Mouse (Mus musculus) heart, adult 2 months (tissue): ENCODE measurements around the gene Slirp. TPM values are rescaled to one million over a fixed set of nuclear protein-coding genes. Genes with fewer than 3 reads are reported as not detected.

Experiments
- DNase-seq, 2 experiments: peaks; one replicate each; pipeline ENCODE4 v3.0.0; 2021
- H3K27ac ChIP-seq: fragments of 200-600 bp; 2 replicates; pipeline ENCODE4 v1.8.1; 2022
- H3K27me3 ChIP-seq: fragments of 200-500 bp; 2 replicates; pipeline ENCODE4 v1.6.1; 2012; ENCODE audit warnings: mild to moderate bottlenecking, low read length, inconsistent platforms, mixed read lengths; ENCODE audit not compliant: control insufficient read depth, insufficient read depth
- H3K36me3 ChIP-seq: fragments of 200-500 bp; 2 replicates; pipeline ENCODE4 v1.6.1; 2012; ENCODE audit warnings: low read length, inconsistent platforms; ENCODE audit not compliant: control insufficient read depth, insufficient read depth
- H3K4me1 ChIP-seq: fragments of 200-500 bp; 2 replicates; pipeline ENCODE4 v1.6.1; 2011; ENCODE audit warnings: low read length; ENCODE audit not compliant: control insufficient read depth, insufficient read depth
- H3K4me3 ChIP-seq: fragments of 200-600 bp; 2 replicates; pipeline ENCODE4 v1.8.1; 2022
- H3K79me2 ChIP-seq: fragments of 200-500 bp; replicated peaks from 2 replicates; pipeline ENCODE4 v1.6.1; 2012; ENCODE audit warnings: mild to moderate bottlenecking, inconsistent platforms, low read length, moderate library complexity, mixed read lengths; ENCODE audit not compliant: control insufficient read depth, insufficient read depth
- H3K9ac ChIP-seq: fragments of 200-500 bp; 2 replicates; pipeline ENCODE4 v1.6.1; 2012; ENCODE audit warnings: low read depth, mild to moderate bottlenecking, control low read depth, inconsistent platforms, low read length, mixed read lengths
- CTCF ChIP-seq: fragments of 200-600 bp; IDR thresholded peaks from 2 replicates; pipeline ENCODE4 v1.8.1; 2022; ENCODE audit warnings: antibody characterized with exemption, mild to moderate bottlenecking, moderate library complexity
- EP300 ChIP-seq: fragments of 200-500 bp; IDR thresholded peaks from 2 replicates; pipeline ENCODE4 v1.6.1; 2011; ENCODE audit warnings: low read depth, low read length, control low read depth; ENCODE audit not compliant: insufficient read depth
- POLR2A ChIP-seq: fragments of 200-500 bp; IDR thresholded peaks from 2 replicates; pipeline ENCODE4 v1.6.1; 2011; ENCODE audit warnings: mild to moderate bottlenecking, low read depth, low read length, control low read depth; ENCODE audit not compliant: insufficient read depth
- WGBS: fragments of 180-500 bp; shearing (Covaris S2); methylation state at CpG from one replicate; pipeline ENCODE4 v1.1.7; 2018; 5-methylcytosine and 5-hydroxymethylcytosine counted together
- intact Hi-C: fragments of 180-260 bp; cut with DNase I; formaldehyde crosslinking; loops from one replicate; pipeline ENCODE4 v1.15.1; 2025
- polyA plus RNA-seq: library from polyadenylated mRNA; depleted of rRNA; stranded (reverse); fragments of >200 nt; gene quantifications from 2 replicates; pipeline ENCODE4 v1.2.3, GENCODE M21; 2012
- total RNA-seq, 2 experiments: library from RNA; stranded (reverse); gene quantifications; 2 replicates each; pipeline ENCODE4 v1.2.3; 2021

Slirp gene
- total and polyA plus RNA-seq, 3 experiments, result 32.1 to 173 (median 169) TPM

- no peaks in the 10 kb centered on the region for H3K79me2 ChIP-seq
- H3K36me3 ChIP-seq, result no peaks in the 10 kb centered on the region
- H3K4me3 ChIP-seq, result no peak overlapping the region
- no peak for DNase-seq
- no peak overlapping the region for H3K9ac ChIP-seq
- intact Hi-C loops, result no loop called here
- H3K27ac ChIP-seq, result no peak overlapping the region
- no peaks in the 10 kb centered on the region for H3K4me1 ChIP-seq
- H3K27me3 ChIP-seq, result no peaks in the 10 kb centered on the region
- WGBS, result 50% methylated on average over 6 of the region's 6 CpGs
- no peak for TF ChIP-seq EP300
Observed at GRCm38 (mm10) chr12:87401883-87402282, 41.8 kb upstream of the Slirp start.

GRCm38 (mm10) chr12:87405165-87405564, 38.5 kb upstream of the Slirp start:
- H3K27me3 ChIP-seq, result no peaks in the 10 kb centered on the region
- WGBS, result 87% methylated on average over 4 of the region's 4 CpGs
- intact Hi-C loops, result no loop called here
- no peaks in the 10 kb centered on the region for H3K36me3 ChIP-seq
- H3K79me2 ChIP-seq, result no peaks in the 10 kb centered on the region
- TF ChIP-seq POLR2A, result no peak
- no peak for TF ChIP-seq CTCF
- no peak for TF ChIP-seq EP300
- no peak overlapping the region for H3K9ac ChIP-seq
- H3K4me1 ChIP-seq, result peaks cover 5% of the 10 kb centered on the region
- H3K4me3 ChIP-seq, result no peak overlapping the region
- H3K27ac ChIP-seq, result no peak overlapping the region
- no peak for DNase-seq

- Histone ChIP-seq H3K4me1 (peaks cover 5% of the 10 kb centered on the region), H3K27ac (no peak overlapping the region), H3K4me3 (no peak overlapping the region), H3K27me3 (no peaks in the 10 kb centered on the region), H3K36me3 (no peaks in the 10 kb centered on the region), H3K79me2 (no peaks in the 10 kb centered on the region), H3K9ac (no peak overlapping the region)
- intact Hi-C loops, result loop anchor here (2.0 kb wide), 1 partner anchor 17 kb away; the partner anchor contains the start of gene Sptlc2
- WGBS, result 70% methylated on average over 3 of the region's 3 CpGs
- DNase-seq, result no peak
- TF ChIP-seq POLR2A (no peak), EP300 (no peak), CTCF (no peak)
Observed at GRCm38 (mm10) chr12:87405721-87406120, 38.0 kb upstream of the Slirp start.

GRCm38 (mm10) chr12:87407869-87408605, 35.7 kb upstream of the Slirp start:
- Histone ChIP-seq H3K9ac (no peak overlapping the region; the same call in 1 of the 2 replicates), H3K79me2 (no peaks in the 10 kb centered on the region), H3K27me3 (no peaks in the 10 kb centered on the region), H3K36me3 (no peaks in the 10 kb centered on the region), H3K4me1 (peaks cover 5% of the 10 kb centered on the region), H3K4me3 (peak overlapping the region; percentile 9), H3K27ac (peak overlapping the region; percentile 70)
- WGBS, result 8% methylated on average over 21 of the region's 21 CpGs
- no peak for TF ChIP-seq CTCF
- TF ChIP-seq POLR2A, result peak; percentile 57
- peak; percentile 70 to 74 for DNase-seq
- intact Hi-C loops, result loop anchor here (2.0 kb wide), 1 partner anchor 19 kb away; the partner anchor contains the start of gene Sptlc2

- H3K79me2 ChIP-seq, result no peaks in the 10 kb centered on the region
Observed at GRCm38 (mm10) chr12:87409123-87409522, 34.6 kb upstream of the Slirp start.

GRCm38 (mm10) chr12:87410999-87411398, 32.7 kb upstream of the Slirp start:
- H3K27me3 ChIP-seq, result no peaks in the 10 kb centered on the region
- peaks cover 5% of the 10 kb centered on the region for H3K4me1 ChIP-seq
- H3K9ac ChIP-seq, result no peak overlapping the region
- no peaks in the 10 kb centered on the region for H3K79me2 ChIP-seq
- DNase-seq, result no peak
- TF ChIP-seq CTCF, result no peak
- TF ChIP-seq POLR2A, result no peak
- TF ChIP-seq EP300, result no peak
- no peak overlapping the region for H3K4me3 ChIP-seq
- no peaks in the 10 kb centered on the region for H3K36me3 ChIP-seq
- no peak overlapping the region for H3K27ac ChIP-seq
- intact Hi-C loops, result loop anchor here (5.0 kb wide), 1 partner anchor 144 kb away; the partner anchor contains the start of genes Ahsa1 and Vipas39
- WGBS, result 11% methylated on average over 7 of the region's 7 CpGs

More at GRCm38 (mm10) chr12:87409123-87409522, 34.6 kb upstream of the Slirp start:
- 83% methylated on average over 4 of the region's 4 CpGs for WGBS
- peaks cover 5% of the 10 kb centered on the region for H3K4me1 ChIP-seq
- H3K9ac ChIP-seq, result no peak overlapping the region
- intact Hi-C loops, result no loop called here
- no peak overlapping the region for H3K27ac ChIP-seq
- H3K36me3 ChIP-seq, result no peaks in the 10 kb centered on the region
- no peak for TF ChIP-seq CTCF
- no peak for TF ChIP-seq EP300
- TF ChIP-seq POLR2A, result no peak
- no peaks in the 10 kb centered on the region for H3K27me3 ChIP-seq
- DNase-seq, result no peak
- no peak overlapping the region for H3K4me3 ChIP-seq
